In the genomic region with DNA sequence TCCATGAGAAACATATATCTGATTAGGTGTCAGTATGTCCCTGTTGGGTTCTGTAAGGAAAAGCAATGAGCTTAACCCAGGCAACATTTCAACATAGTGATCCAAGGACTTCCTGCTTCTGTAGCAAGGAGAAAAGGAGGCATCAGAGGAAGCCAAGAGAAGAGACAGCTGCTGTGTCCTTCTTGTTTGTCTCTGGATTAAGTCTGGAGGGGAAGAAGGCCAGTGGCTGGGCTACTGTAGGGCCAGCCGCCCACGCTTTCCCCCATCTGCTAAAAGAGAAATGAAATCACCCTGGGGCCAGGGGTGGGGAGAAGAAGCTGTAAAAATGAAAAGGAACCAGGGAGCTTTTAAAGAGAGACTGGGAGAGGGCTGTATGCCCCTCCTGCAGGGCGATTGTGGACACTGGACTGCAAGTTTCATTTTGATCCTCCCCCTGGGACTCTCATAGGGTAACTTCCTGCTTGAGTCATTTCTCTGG, we compare ENCODE assay signal across 8 mouse cellular contexts. TPM values are rescaled to one million over a fixed set of nuclear protein-coding genes. Genes with fewer than 3 reads are reported as not detected.
DNase-seq lines count a peak whose midpoint lies in the region; ATAC-seq lines count a peak whose summit lies in the region.

No protein-coding gene starts in this region.

- H3K36me3 ChIP-seq in heart, embryonic 10.5 days = no peaks in the 10 kb centered on the region
- no peaks in the 10 kb centered on the region for H3K36me3 ChIP-seq in megakaryocyte, embryonic 14.5 days (replicated peaks; ENCODE audit: low read length)
- H3K36me3 ChIP-seq in forebrain, embryonic 15.5 days = no peaks in the 10 kb centered on the region

- H3K27me3 ChIP-seq in heart, embryonic 10.5 days (ENCODE audit: insufficient read depth, poor library complexity, severe bottlenecking) = no peaks in the 10 kb centered on the region
- peaks cover 2% of the 10 kb centered on the region for H3K27me3 ChIP-seq in megakaryocyte, embryonic 14.5 days (replicated peaks)
- H3K27me3 ChIP-seq in forebrain, embryonic 15.5 days = no peaks in the 10 kb centered on the region

- H3K4me1 ChIP-seq in heart, embryonic 10.5 days = peaks cover 7% of the 10 kb centered on the region
- peaks cover 43% of the 10 kb centered on the region for H3K4me1 ChIP-seq in megakaryocyte, embryonic 14.5 days
- H3K4me1 ChIP-seq in forebrain, embryonic 15.5 days = no peaks in the 10 kb centered on the region

- no peak overlapping the region; the same call in 1 of the 2 replicates for H3K27ac ChIP-seq in heart, embryonic 10.5 days
- H3K27ac ChIP-seq in forebrain, embryonic 15.5 days (replicated peaks) = no peak overlapping the region

- intact Hi-C loops in left cerebral cortex, postnatal 4 days (cut with DNase I) = no loop called here

- 54% methylated on average over 3 of the region's 3 CpGs for WGBS in heart, embryonic 10.5 days
- WGBS in forebrain, embryonic 15.5 days = 65% methylated on average over 3 of the region's 3 CpGs

- DNase-seq in heart, adult 11 months = peak; percentile 99
- no peak for DNase-seq in heart, embryonic 10.5 days (ENCODE audit: low spot score)
- peak; percentile 81 for DNase-seq in gastrocnemius, postnatal 25 days
- DNase-seq in kidney, adult 11 months = peak; percentile 68
- no peak for DNase-seq in left cerebral cortex, postnatal 4 days
- no peak for DNase-seq in cerebellum, postnatal 4 days (ENCODE audit: low spot score in 2 of 2)

- no peak overlapping the region for H3K4me2 ChIP-seq in forebrain, embryonic 15.5 days (replicated peaks)

- H3K9ac ChIP-seq in forebrain, embryonic 15.5 days (replicated peaks) = no peak overlapping the region

- H3K4me3 ChIP-seq in heart, embryonic 10.5 days = no peak overlapping the region
- peak overlapping the region; percentile 64 for H3K4me3 ChIP-seq in megakaryocyte, embryonic 14.5 days (replicated peaks)
- no peak overlapping the region for H3K4me3 ChIP-seq in forebrain, embryonic 15.5 days

- ATAC-seq in forebrain, embryonic 15.5 days (replicated peaks) = no peak

- no peaks in the 10 kb centered on the region; the same call in 1 of the 2 replicates for H3K9me3 ChIP-seq in heart, embryonic 10.5 days
- H3K9me3 ChIP-seq in megakaryocyte, embryonic 14.5 days = peaks cover 13% of the 10 kb centered on the region
- no peaks in the 10 kb centered on the region for H3K9me3 ChIP-seq in forebrain, embryonic 15.5 days

RNA-seq across cellular contexts. Expression of gene Itpripl2, which starts 12.9 kb away (rescaled TPM):
- polyA plus RNA-seq in heart, embryonic 10.5 days (2016; fragmentation: Nextera tagmentation; extraction: Ambion mirVana) = 1.6 and 2.2 TPM in 2 replicates
- total RNA-seq in gastrocnemius, postnatal 25 days (2021) = 10 to 100 TPM; 10.4 to 11.4 TPM
- 3.0 and 3.6 TPM in 2 replicates for polyA plus RNA-seq in megakaryocyte, embryonic 14.5 days (2012; ENCODE audit: insufficient read depth, low replicate concordance)
- 1 to 10 TPM; 3.5 to 3.9 TPM for total RNA-seq in left cerebral cortex, postnatal 4 days (2021)
- 0.75 and 0.81 TPM in 2 replicates for polyA plus RNA-seq in forebrain, embryonic 15.5 days (2015; fragmentation: Nextera tagmentation; extraction: Ambion mirVana)

RNA-seq across cellular contexts. Expression of gene Syt17, which starts 30.9 kb away (rescaled TPM):
- polyA plus RNA-seq in heart, embryonic 10.5 days (2016; fragmentation: Nextera tagmentation; extraction: Ambion mirVana) = 0.74 and 1.3 TPM in 2 replicates
- total RNA-seq in gastrocnemius, postnatal 25 days (2021) = under 1 TPM; 0.64 to 0.74 TPM
- polyA plus RNA-seq in megakaryocyte, embryonic 14.5 days (2012; ENCODE audit: insufficient read depth, low replicate concordance) = not detected in 2 replicates
- total RNA-seq in left cerebral cortex, postnatal 4 days (2021) = 10 to 100 TPM; 15.7 to 18.9 TPM
- 5.9 and 6.5 TPM in 2 replicates for polyA plus RNA-seq in forebrain, embryonic 15.5 days (2015; fragmentation: Nextera tagmentation; extraction: Ambion mirVana)

RNA-seq across cellular contexts. Expression of gene Coq7, which starts 54.3 kb away (rescaled TPM):
- polyA plus RNA-seq in heart, embryonic 10.5 days (2016; fragmentation: Nextera tagmentation; extraction: Ambion mirVana) = 151 and 174 TPM in 2 replicates
- 10 to 100 TPM; 59.5 to 62.9 TPM for total RNA-seq in gastrocnemius, postnatal 25 days (2021)
- 19.9 TPM in 1 of 2 replicates, not detected in the other for polyA plus RNA-seq in megakaryocyte, embryonic 14.5 days (2012; ENCODE audit: insufficient read depth, low replicate concordance)
- total RNA-seq in left cerebral cortex, postnatal 4 days (2021) = 10 to 100 TPM; 28.2 to 31.2 TPM
- 79.1 and 85.4 TPM in 2 replicates for polyA plus RNA-seq in forebrain, embryonic 15.5 days (2015; fragmentation: Nextera tagmentation; extraction: Ambion mirVana)

Comparison
In these comparisons a context has a peak if more than half of its experiments do, and no peak if none do; other contexts are left out.
1. DNase-seq: peak in heart, adult 11 months (single experiment), gastrocnemius, postnatal 25 days (single experiment) and kidney, adult 11 months (single experiment); none in heart, embryonic 10.5 days (single experiment), left cerebral cortex, postnatal 4 days (single experiment) and cerebellum, postnatal 4 days (0 of 2).